Mouse (Mus musculus): ENCODE measurements around the gene Pik3c2a.

Gene Pik3c2a

GRCm38 (mm10) chr7:116443004-116443696 is at the start of gene Pik3c2a:
Pik3c2a (minus strand) TSS chr7:116443449.
- DNase-seq (ENCODE audit: low spot score) = peak; percentile 96

- DNase-seq (ENCODE audit: low spot score) = no peak
Observed at GRCm38 (mm10) chr7:116491113-116491512, 47.9 kb upstream of the Pik3c2a start.

DNA sequence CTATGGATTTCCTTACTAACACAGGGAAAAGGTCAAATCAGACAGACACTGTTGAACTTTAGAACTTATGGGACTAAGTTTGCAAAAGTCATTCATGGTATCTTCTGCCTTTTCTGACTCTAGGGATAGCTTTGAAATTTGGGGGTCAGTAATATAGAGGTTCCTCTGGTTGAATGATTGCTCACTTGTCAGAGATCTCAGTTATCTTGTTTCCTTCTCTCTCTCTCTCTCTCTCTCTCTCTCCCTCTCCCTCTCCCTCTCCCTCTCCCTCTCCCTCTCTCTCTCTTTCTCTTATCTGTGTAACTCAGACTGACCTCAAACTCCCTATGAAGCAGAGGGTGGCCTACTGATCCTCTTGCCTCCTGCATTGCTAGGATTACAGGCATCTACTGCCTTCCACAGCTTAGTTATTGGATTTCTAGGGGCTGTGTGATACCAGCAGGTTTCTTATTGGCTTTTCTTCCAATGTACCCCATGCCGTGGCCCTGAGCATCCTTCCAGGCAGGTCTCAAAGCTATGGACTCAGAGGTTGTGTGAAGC is 41.9 kb upstream of the Pik3c2a start:
- DNase-seq (ENCODE audit: low spot score) = no peak

DNA sequence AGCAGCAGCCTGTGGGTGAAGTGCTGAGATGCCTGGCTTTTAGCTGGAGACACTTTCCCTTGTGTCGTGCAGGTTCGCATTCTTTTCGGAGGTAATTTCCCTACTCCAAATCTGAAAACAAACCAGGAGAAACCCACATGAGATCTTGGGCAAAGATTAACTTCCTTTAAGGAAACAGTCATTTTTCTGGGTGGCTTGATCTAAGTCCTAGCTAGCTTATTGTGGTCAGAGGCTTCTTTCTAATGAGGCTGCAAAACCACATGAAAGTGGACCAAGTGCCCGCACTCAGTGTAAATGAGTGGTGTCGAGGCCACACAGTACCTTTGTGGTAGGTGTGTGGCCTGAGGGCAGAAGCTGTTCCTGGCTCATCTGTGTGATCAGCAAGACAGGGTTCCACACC is 41.0 kb upstream of the Pik3c2a start:
- no peak for DNase-seq (ENCODE audit: low spot score)

GRCm38 (mm10) chr7:116483782-116484181 is 40.5 kb upstream of the Pik3c2a start:
- DNase-seq (ENCODE audit: low spot score) = no peak

DNA sequence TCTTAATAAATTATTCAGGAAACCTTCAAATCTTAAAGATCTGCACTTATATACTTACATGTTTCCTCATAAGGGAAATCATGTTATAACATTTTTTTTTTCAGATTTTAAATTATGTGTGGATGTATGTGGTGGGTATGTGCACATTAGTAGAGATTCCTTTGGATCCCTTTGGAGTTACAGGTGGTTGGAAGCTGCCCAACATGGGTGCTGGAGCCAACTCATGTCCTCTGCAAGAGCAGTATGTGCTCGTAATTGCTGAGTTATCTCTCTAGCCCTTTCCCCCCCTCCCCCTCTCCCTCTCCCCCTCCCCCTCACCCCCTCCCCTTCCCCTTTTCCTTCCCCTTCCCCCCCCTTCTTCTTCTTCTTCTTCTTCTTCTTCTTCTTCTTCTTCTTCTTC is 39.9 kb upstream of the Pik3c2a start:
- DNase-seq (ENCODE audit: low spot score) = no peak

DNA sequence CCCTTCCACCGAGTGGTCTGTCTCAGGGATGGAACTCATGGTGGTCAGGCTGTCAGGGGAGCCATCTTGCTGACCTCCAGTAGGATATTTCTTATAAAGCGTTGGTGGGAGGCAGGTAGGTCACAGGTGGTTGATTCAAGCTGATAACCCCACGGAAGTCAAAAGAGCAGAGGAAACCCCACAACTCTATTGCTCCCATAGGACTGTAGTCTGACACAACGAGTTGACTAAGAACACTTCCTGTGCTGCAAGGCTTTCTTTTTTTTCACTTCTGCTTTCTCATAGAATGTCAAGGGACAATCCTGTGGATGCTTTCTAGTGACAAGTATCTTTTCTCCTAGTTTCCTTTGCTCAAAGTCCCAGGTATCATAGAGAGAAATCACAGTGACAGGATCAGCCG is 33.0 kb upstream of the Pik3c2a start:
- DNase-seq (ENCODE audit: low spot score) = no peak

GRCm38 (mm10) chr7:116475836-116476235 is 32.6 kb upstream of the Pik3c2a start:
- DNase-seq (ENCODE audit: low spot score) = no peak

DNA sequence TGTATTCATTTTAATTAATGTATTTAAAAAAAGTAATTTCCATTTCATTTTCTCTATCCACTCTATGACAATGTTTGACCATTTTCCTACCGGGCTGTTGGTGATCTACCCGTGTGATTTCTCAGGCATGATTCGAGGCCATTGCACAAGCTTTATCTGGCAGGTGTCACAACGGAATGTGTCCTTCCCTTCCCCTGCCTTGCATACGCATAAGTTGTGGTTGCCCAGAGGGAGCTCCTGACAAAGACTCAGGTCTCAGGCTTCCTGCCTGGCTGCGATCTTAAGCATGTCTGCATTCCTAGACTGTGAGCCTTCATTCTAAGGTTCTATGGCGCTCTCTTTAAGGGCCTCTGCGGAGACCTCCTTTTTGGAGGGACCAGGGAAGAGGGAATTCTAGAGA is 18.9 kb upstream of the Pik3c2a start:
- DNase-seq (ENCODE audit: low spot score) = no peak

DNA sequence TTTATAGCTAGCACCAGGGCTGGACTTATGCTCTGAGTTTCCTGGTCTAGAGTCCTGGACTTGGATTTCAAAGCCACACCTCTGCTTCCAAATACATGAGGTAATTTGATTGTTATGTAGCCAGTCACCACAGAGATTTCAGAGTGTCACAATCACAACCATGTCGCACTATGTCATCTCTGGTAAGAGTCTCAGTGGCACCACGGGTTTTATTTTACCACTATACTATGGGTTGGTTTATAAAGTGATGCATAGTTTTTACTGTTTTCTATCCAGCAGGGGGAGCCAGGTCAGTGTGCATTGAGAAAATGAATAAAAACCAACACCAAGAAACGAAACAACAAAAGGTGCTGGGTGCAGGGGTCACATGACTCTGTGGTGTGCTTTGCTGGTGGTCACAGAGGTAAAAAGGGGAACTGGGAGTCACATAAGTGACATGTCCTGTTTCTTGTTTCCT is 15.8 kb upstream of the Pik3c2a start:
- DNase-seq (ENCODE audit: low spot score) = no peak

- DNase-seq (ENCODE audit: low spot score) = no peak
Observed at GRCm38 (mm10) chr7:116457391-116457790, 14.1 kb upstream of the Pik3c2a start.

- DNase-seq (ENCODE audit: low spot score) = no peak
Observed at GRCm38 (mm10) chr7:116456964-116457363, 13.7 kb upstream of the Pik3c2a start.

DNA sequence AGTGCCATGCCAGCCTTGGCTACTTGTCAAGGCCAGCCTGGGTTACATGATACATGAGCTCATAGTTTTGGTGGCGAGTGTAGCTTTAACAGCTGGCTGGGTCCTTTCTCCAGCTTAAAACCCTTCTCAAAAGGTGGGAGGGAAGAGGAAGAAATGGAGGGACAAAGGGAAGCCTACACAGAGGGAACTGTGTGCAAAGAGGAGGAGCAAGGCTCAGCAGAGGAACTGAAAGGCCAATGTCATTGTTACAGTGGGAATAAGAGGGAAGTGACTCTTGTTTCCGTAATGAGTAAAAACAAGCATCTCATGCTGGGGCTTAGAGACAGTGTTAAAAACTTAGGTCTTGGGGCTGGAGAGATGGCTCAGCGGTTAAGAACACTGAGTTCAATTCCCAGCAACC is 3.4 kb upstream of the Pik3c2a start:
- no peak for DNase-seq (ENCODE audit: low spot score)

- DNase-seq (ENCODE audit: low spot score) = peak; percentile 74
Observed at GRCm38 (mm10) chr7:116444326-116444809, 1.1 kb upstream of the Pik3c2a start.

DNA sequence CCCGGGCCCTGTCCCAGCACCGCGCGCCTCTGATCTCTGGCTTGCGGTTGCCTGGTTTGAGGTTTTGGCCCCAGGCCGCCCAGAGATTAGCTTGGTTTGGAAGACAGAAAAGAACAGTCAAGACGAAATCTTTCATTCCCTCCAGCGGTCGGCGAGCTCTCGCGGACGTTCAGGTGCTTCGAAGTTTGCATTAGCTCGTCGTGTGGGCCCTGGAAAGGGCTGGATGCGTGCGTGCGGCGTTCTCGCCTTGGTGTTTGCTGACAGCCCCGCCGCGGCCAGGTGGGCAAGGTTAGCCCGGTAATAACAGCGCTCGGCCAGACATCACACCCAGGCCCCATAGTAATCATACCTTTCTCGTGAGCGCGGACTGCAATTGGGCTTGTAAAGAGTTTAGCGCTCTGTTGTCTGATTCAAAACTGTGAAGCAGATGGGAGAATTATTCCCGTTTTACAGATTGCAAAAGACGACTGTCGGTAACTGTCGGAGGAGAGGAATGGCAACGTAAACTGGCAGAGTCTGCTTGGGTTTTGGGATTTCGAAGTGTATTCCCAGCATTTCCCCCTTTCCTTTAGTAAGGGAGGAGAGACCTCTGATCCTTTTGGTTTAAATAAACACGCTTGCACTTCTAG is 562 bp upstream of the Pik3c2a start:
- no peak for DNase-seq (ENCODE audit: low spot score)

DNA sequence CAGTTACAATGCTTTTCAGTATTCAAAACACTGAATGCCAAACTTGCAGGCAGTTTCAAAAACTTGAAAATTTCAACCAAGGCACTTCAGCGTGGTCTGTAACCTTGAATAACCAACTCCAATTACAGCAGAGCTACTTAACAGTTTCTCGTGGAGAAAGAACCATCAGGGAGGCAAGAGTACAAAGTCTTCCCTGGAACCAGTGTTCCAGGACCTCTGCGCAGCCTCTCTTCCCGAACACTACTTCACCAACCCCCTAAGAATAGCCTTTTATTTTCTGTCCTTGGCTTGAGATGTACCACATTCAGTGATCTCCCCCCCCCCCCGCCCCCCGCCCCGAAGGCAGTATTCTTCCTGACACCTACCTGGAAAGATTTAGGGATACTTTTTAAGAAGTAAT is 1.0 kb downstream of the Pik3c2a start:
- DNase-seq (ENCODE audit: low spot score) = no peak

DNA sequence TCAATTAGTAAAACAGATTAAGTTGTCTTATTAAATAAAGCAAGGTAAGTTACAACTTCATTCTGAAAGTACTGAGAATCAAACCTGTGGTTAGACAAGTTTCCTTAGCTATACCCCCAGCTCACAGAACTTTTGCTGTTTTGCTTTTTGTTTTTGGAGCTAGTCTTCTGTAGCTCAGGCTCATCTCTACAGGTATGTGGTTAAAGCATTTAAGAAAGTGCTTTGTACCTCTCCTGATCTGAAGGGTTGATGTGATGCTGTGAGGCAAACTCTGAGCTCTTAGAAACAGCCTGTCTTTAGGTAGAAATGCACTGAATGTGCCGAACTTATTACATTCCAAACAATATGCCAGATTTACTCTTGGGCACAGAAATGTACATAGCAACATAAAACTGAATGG is 1.9 kb downstream of the Pik3c2a start:
- DNase-seq (ENCODE audit: low spot score) = no peak

- DNase-seq (ENCODE audit: low spot score) = no peak
Observed at GRCm38 (mm10) chr7:116431661-116432060, 11.6 kb downstream of the Pik3c2a start.

- DNase-seq (ENCODE audit: low spot score) = no peak
Observed at GRCm38 (mm10) chr7:116430926-116431325, 12.3 kb downstream of the Pik3c2a start.

DNA sequence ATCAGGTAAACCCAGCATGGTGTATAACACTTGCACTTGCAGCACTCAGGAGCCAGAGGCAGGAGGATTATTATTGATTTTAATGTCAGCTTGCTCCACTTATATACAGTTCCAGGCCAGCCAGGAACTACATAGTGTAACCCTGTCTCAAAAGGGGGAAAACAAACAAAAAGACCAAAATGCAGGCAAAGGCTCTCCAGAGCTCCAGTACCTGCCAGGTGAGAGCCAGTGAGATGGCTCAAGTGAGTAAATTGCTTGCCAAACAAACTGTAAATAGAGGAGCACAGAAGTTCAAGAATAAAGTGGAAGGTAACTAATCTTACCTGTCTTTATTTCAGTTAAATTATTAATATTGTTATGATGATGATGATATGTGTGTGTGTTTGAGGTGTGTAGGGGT is 16.0 kb downstream of the Pik3c2a start:
- no peak for DNase-seq (ENCODE audit: low spot score)

DNA sequence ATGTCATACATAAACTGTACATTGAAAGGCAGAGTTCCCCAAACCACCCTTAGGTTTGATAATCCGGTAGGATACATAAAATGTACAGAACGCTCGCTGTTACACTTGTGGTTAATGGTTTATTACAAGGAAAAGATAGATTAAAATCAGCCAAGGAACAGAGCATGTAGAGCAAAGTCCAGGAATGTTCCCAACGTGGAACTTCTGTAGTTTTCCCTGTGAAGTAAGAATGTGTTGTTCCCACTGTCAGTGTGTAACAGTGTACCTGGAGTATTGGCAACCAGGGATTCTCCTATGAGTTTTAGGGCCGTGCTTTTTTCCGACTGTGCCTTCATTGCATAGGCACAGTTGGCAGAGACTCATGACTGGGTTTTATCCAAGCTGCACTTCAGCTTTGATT is 17.5 kb downstream of the Pik3c2a start:
- peak; percentile 25 for DNase-seq (ENCODE audit: low spot score)

GRCm38 (mm10) chr7:116421081-116421480 is 22.2 kb downstream of the Pik3c2a start:
- DNase-seq (ENCODE audit: low spot score) = no peak

DNA sequence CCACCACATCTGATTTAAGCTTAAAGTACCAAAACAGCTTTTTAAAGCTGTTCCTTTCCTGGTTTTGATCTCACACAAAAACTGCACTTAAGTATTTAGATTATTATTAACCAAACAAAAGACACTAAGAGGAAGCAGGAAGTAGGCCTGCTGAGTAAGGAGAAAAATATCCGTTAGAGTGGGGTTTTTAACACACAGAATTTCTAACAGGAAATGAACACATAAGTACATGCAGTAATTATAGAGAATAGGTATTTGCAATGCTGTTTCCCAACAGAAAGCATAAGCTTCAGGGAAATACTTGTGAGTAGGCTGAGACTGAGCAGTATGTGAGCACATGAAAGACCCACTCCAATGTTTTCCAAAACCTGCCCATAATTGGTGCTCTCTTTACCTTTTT is 33.8 kb downstream of the Pik3c2a start:
- no peak for DNase-seq (ENCODE audit: low spot score)
